Mouse (Mus musculus) liver, embryonic 13.5 days (tissue): ENCODE measurements around the gene Rpl38. TPM values are rescaled to one million over a fixed set of nuclear protein-coding genes. Genes with fewer than 3 reads are reported as not detected.

Source experiments
- ATAC-seq: fragments of 200-750 bp; cut with Nextera tagmentation; 2 replicates; pipeline ENCODE4 v1.8.0; 2017; ENCODE audit warnings: low read depth, mild to moderate bottlenecking, moderate number of reproducible peaks, moderate library complexity
- DNase-seq: peaks from one replicate; pipeline ENCODE4 v3.0.0; 2022
- H3K27ac ChIP-seq: fragments of 300-500 bp; sonication (generic); 2 replicates; pipeline ENCODE4 v1.5.1; 2015; ENCODE audit warnings: moderate library complexity, mild to moderate bottlenecking, inconsistent platforms
- H3K27me3 ChIP-seq: fragments of 300-500 bp; sonication (generic); 2 replicates; pipeline ENCODE4 v1.6.1; 2015; ENCODE audit warnings: mild to moderate bottlenecking, inconsistent platforms
- H3K36me3 ChIP-seq: fragments of 300-500 bp; sonication (generic); 2 replicates; pipeline ENCODE4 v1.6.1; 2015; ENCODE audit warnings: mild to moderate bottlenecking, inconsistent platforms
- H3K4me1 ChIP-seq: fragments of 300-500 bp; sonication (generic); replicated peaks from 2 replicates; pipeline ENCODE4 v1.6.1; 2015; ENCODE audit warnings: inconsistent platforms
- H3K4me2 ChIP-seq: fragments of 300-500 bp; sonication (generic); 2 replicates; pipeline ENCODE4 v1.6.1; 2015; ENCODE audit warnings: inconsistent platforms, mild to moderate bottlenecking, moderate library complexity
- H3K4me3 ChIP-seq: fragments of 300-500 bp; sonication (generic); replicated peaks from 2 replicates; pipeline ENCODE4 v1.5.1; 2015; ENCODE audit warnings: mild to moderate bottlenecking, inconsistent platforms
- H3K9ac ChIP-seq: fragments of 300-500 bp; sonication (generic); 2 replicates; pipeline ENCODE4 v1.6.1; 2015; ENCODE audit warnings: mild to moderate bottlenecking, inconsistent platforms
- H3K9me3 ChIP-seq: fragments of 300-500 bp; sonication (generic); replicated peaks from 2 replicates; pipeline ENCODE4 v1.6.1; 2016; ENCODE audit warnings: inconsistent platforms
- WGBS: fragments of 180-500 bp; shearing (Covaris S2); methylation state at CpG from one replicate; pipeline ENCODE4 v1.1.7; 2015; ENCODE audit not compliant: insufficient replicate concordance; 5-methylcytosine and 5-hydroxymethylcytosine counted together
- polyA plus RNA-seq: library from polyadenylated mRNA; unstranded; fragments of >200 nt; fragmentation: Nextera tagmentation; extraction: Ambion mirVana; gene quantifications from 2 replicates; pipeline ENCODE4 v1.2.1, GENCODE M21; 2015

Gene Rpl38
- polyA plus RNA-seq, 1 experiment from 2014 or later: 1,120 TPM

DNA sequence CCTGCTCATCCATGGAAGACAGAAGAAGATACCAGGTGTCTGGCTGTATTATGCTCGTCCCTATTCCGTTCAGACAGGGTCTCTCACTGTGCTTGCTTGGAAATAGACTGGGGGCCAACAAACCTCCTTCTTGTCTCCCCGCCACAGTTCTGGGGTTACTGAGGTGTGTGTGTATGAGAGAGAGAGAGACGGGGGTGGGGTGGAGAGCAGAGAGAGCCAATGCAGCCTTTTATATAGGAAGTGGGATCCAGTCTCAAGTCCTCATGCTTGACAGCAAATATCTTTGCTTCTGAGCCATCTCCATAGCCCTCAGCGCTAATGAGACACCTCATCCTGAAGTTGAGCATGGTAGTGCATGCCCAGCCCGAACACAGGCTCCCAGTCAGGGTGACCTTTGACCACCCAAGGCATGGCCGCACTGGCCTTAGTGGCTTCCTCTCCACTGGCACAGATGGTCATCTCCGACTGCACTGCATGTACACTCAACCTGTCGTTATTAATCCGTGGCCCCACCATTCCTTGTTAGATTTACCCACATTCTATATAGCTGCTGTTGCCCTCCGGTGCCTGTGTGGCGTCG, 14.1 kb downstream of the Rpl38 start:
- Histone ChIP-seq H3K9ac (no peak overlapping the region), H3K4me1 (peaks cover 63% of the 10 kb centered on the region), H3K4me3 (no peak overlapping the region), H3K9me3 (no peaks in the 10 kb centered on the region), H3K4me2 (no peak overlapping the region), H3K36me3 (no peaks in the 10 kb centered on the region), H3K27me3 (peaks cover under 1% of the 10 kb centered on the region; the same call in 1 of the 2 replicates), H3K27ac (no peak overlapping the region)
- ATAC-seq: no peak
- WGBS: 73% methylated on average over 13 of the region's 13 CpGs
- no peak for DNase-seq

DNA sequence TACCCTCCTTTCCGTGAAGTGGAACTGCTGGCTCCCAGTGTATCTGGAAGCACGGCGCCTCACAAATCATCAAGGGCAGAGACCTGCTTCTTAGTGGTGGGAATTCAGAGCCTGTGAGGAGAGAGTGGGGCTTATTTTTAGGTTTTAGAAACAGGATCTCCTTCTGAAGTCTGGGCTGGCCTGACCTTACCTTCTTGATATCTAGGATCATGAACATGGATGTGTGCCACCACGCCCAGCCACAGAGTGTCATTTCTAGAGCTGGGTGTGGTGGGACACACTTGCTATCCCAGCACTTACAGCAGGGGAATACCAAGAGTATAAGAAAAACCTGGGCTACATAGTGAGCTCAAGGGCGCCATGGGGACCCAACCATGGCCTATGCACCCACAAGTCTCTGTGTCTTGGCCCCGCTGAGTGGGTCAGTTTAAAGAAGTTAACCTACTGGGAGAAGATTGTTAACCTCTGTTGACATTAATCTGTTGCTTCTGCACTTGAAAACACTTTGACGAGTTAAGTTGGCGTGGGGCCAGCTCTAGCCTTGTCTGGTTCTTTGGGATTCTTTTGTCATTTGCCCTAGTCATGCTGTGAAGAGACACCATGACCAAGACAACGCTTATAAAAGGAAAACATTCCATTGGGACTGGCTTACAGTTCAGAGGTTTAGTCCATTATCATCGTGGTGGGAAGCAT, 14.9 kb downstream of the Rpl38 start:
- H3K4me3 ChIP-seq: no peak overlapping the region
- no peaks in the 10 kb centered on the region for H3K36me3 ChIP-seq
- no peaks in the 10 kb centered on the region for H3K9me3 ChIP-seq
- DNase-seq (no peak), ATAC-seq (no peak)
- H3K27ac ChIP-seq: no peak overlapping the region
- H3K27me3 ChIP-seq: no peaks in the 10 kb centered on the region
- H3K9ac ChIP-seq: no peak overlapping the region
- H3K4me2 ChIP-seq: no peak overlapping the region
- peaks cover 61% of the 10 kb centered on the region for H3K4me1 ChIP-seq
- 77% methylated on average over 10 of the region's 10 CpGs for WGBS

GRCm38 (mm10) chr11:114683722-114684621, 15.6 kb downstream of the Rpl38 start:
- H3K9ac ChIP-seq: no peak overlapping the region
- no peaks in the 10 kb centered on the region for H3K9me3 ChIP-seq
- no peaks in the 10 kb centered on the region for H3K27me3 ChIP-seq
- H3K4me1 ChIP-seq: peaks cover 60% of the 10 kb centered on the region
- ATAC-seq (peak; percentile 10), DNase-seq (peak; percentile 34)
- WGBS: 57% methylated on average over 20 of the region's 20 CpGs
- no peak overlapping the region for H3K4me2 ChIP-seq
- H3K36me3 ChIP-seq: no peaks in the 10 kb centered on the region
- no peak overlapping the region for H3K27ac ChIP-seq
- H3K4me3 ChIP-seq: no peak overlapping the region

DNA sequence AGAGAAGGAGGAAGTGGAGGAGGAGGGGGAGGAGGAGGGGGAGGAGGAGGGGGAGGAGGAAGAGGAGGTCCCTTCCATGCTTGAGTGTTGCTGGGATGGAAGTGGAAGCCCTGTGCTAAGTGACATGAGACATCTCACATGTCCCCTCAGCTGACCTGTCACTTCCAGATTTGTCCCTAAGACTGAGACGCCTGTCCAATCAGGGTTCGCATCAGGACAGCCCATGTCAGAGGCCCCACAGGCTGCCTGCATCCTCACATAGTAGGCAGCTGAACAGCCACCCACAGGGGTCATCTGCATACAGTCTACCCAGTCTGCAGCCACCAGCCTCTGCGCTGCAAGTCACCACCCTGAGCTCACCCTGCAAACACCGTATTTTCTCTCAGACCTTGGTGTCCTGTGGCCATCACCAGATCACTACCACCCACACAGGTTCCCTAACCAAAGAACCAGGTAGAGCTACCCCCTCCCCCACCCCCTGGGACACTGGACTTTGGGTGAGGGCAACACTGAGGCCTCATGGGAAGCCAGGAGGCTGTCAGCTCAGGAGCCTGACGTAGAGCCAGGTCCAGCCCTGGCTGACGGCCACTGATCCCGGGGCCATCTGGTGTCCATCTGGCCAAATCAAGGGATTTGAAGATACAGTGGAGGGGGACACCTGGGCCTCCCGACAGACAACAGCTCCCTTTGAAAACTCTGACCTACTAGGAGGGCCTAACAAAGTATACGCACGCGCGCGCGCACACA, 16.5 kb downstream of the Rpl38 start:
- DNase-seq (no peak), ATAC-seq (peak; percentile 50)
- no peaks in the 10 kb centered on the region for H3K27me3 ChIP-seq
- H3K9ac ChIP-seq: no peak overlapping the region
- no peaks in the 10 kb centered on the region for H3K36me3 ChIP-seq
- H3K9me3 ChIP-seq: no peaks in the 10 kb centered on the region
- WGBS: 67% methylated on average over 14 of the region's 14 CpGs
- no peak overlapping the region for H3K4me2 ChIP-seq
- no peak overlapping the region for H3K4me3 ChIP-seq
- H3K4me1 ChIP-seq: peaks cover 52% of the 10 kb centered on the region
- peak overlapping the region; percentile 41 for H3K27ac ChIP-seq

GRCm38 (mm10) chr11:114685526-114686040, 17.3 kb downstream of the Rpl38 start:
- H3K9me3 ChIP-seq: no peaks in the 10 kb centered on the region
- H3K9ac ChIP-seq: no peak overlapping the region
- WGBS: 74% methylated on average over 9 of the region's 9 CpGs
- no peak for ATAC-seq
- H3K4me3 ChIP-seq: no peak overlapping the region
- no peaks in the 10 kb centered on the region for H3K27me3 ChIP-seq
- peaks cover 44% of the 10 kb centered on the region for H3K4me1 ChIP-seq
- DNase-seq: no peak
- H3K4me2 ChIP-seq: no peak overlapping the region
- H3K27ac ChIP-seq: no peak overlapping the region
- no peaks in the 10 kb centered on the region for H3K36me3 ChIP-seq

GRCm38 (mm10) chr11:114686221-114686959, 18.1 kb downstream of the Rpl38 start:
- H3K4me2 ChIP-seq: no peak overlapping the region
- H3K4me1 ChIP-seq: peaks cover 36% of the 10 kb centered on the region
- no peak overlapping the region for H3K9ac ChIP-seq
- no peaks in the 10 kb centered on the region for H3K36me3 ChIP-seq
- H3K27me3 ChIP-seq: no peaks in the 10 kb centered on the region
- no peak for DNase-seq
- no peak overlapping the region for H3K4me3 ChIP-seq
- H3K27ac ChIP-seq: no peak overlapping the region
- WGBS: 73% methylated on average over 16 of the region's 16 CpGs
- H3K9me3 ChIP-seq: no peaks in the 10 kb centered on the region
- ATAC-seq: no peak

DNA sequence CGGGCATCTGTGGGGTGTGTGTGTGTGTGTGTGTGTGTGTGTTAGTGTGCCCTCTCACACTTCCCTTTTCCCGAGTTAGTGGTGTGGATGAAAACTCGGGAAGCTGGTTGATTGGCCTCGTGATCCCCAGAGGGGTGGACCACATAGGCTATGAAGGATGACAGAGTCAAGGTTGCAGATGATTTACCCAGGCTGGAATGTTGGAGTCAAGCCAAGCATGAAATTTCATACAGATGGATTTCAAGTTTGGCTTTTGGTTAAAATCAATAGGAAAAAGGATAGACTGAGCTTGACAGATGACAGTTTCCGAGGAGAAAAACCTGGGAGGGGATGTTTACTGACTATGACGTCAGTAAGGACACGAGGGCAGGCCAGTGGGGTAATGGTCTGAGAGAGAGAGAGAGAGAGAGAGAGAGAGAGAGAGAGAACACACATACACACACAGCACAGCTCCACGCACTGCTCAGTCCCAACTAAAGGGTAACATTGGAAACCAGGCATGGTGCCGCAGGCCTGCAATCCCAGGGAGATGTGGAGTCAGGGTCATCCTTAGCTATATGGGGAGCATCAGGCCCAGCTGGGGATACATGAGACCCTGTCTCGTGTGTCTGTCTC, 19.4 kb downstream of the Rpl38 start:
- ATAC-seq (no peak), DNase-seq (no peak)
- Histone ChIP-seq H3K4me1 (peaks cover 36% of the 10 kb centered on the region), H3K36me3 (no peaks in the 10 kb centered on the region), H3K9me3 (no peaks in the 10 kb centered on the region), H3K9ac (no peak overlapping the region), H3K27me3 (no peaks in the 10 kb centered on the region), H3K27ac (0 out of 2 replicates have a peak overlapping the region, but pooled peaks have one; percentile 10), H3K4me3 (no peak overlapping the region), H3K4me2 (no peak overlapping the region)
- 49% methylated on average over 10 of the region's 10 CpGs for WGBS

DNA sequence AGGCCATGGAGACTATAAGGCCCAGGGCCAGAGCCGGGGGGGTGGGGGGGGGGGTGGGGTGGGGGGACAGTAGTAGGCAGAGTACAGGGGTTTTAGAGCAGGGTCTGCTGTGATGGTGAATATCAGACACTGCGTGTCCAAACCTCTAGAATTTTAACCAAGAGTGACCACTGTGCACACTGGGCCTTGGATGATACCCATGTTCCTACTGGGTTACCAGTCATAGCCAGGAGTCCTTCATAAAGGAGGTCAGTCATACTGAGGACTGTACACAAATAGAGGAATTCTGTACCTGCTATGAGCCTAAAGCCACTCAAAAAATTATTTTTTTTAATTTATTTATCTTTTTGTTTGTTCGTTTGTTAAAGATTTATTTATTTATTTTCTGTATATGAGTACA, 20.4 kb downstream of the Rpl38 start:
- peaks cover 27% of the 10 kb centered on the region for H3K4me1 ChIP-seq
- 61% methylated on average over 3 of the region's 3 CpGs for WGBS
- no peak for ATAC-seq
- no peaks in the 10 kb centered on the region for H3K9me3 ChIP-seq
- H3K27me3 ChIP-seq: no peaks in the 10 kb centered on the region
- no peak overlapping the region for H3K4me2 ChIP-seq
- H3K27ac ChIP-seq: no peak overlapping the region
- H3K36me3 ChIP-seq: no peaks in the 10 kb centered on the region
- DNase-seq: no peak
- no peak overlapping the region for H3K9ac ChIP-seq
- no peak overlapping the region for H3K4me3 ChIP-seq

DNA sequence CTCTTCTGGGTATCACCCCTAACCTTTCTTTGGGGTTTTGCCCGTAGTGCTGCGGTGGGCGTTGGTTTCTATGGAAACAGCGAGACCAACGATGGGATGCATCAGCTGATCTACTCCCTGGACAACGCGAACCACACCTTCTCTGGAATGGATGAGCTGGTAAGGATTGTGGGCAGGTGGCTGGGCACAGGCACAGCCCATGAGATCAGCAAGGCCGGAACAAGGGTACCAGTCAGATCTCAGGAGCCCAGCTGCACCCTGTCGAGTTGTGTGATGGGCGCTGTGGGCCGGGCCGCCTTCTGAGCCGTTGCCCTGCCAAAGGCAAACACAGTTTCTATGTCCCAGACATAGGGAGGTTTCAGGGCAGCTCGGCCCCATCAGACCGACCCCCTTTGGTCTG, 21.9 kb downstream of the Rpl38 start:
- H3K9ac ChIP-seq: no peak overlapping the region
- H3K4me3 ChIP-seq: no peak overlapping the region
- H3K27ac ChIP-seq: no peak overlapping the region
- WGBS: 82% methylated on average over 15 of the region's 15 CpGs
- no peak for ATAC-seq
- H3K4me1 ChIP-seq: peaks cover 15% of the 10 kb centered on the region
- no peak for DNase-seq
- H3K4me2 ChIP-seq: no peak overlapping the region
- no peaks in the 10 kb centered on the region for H3K27me3 ChIP-seq
- no peaks in the 10 kb centered on the region for H3K36me3 ChIP-seq
- no peaks in the 10 kb centered on the region for H3K9me3 ChIP-seq
